Mouse (Mus musculus) adrenal gland, postnatal 25 days (tissue): ENCODE measurements around the gene Fhit. TPM values are rescaled to one million over a fixed set of nuclear protein-coding genes. Genes with fewer than 3 reads are reported as not detected.
"Not testable (repeated sequence)": the region's sequence is repeated elsewhere in the genome, so short reads cannot be mapped to it uniquely, and the experiment has no call there.

Experiments used
- DNase-seq: peaks from one replicate; pipeline ENCODE4 v3.0.0; 2021; ENCODE audit warnings: mixed read lengths
- long read RNA-seq: library from polyadenylated mRNA; stranded (forward); transcript quantifications from one replicate; pipeline ENCODE4 v2.0.0, GENCODE M21; 2021
- total RNA-seq: library from RNA; stranded (reverse); gene quantifications from 2 replicates; pipeline ENCODE4 v1.2.3, GENCODE M21; 2021

Fhit gene
- total RNA-seq = 11.8 and 13.8 TPM in 2 replicates
- long read RNA-seq, partial matches to known transcripts = 1 of 1 reads
- long read RNA-seq, other reads (novel, unspliced or antisense) = 0 of 1 reads

GRCm38 (mm10) chr14:11161751-11162231 lies at the start of gene Fhit:
Gene Fhit (minus strand): TSS chr14:11162035.
- peak; percentile 87 for DNase-seq

- no peak for DNase-seq
Measured at GRCm38 (mm10) chr14:11206786-11207185, 45.0 kb upstream of the Fhit start.

- peak; percentile 48 for DNase-seq
Measured at GRCm38 (mm10) chr14:11160806-11161450, 907 bp downstream of the Fhit start.

GRCm38 (mm10) chr14:11159641-11160040 lies 2.2 kb downstream of the Fhit start:
- no peak for DNase-seq

- DNase-seq = no peak
Measured at GRCm38 (mm10) chr14:11159021-11159420, 2.8 kb downstream of the Fhit start.

GRCm38 (mm10) chr14:11157741-11158140 lies 4.1 kb downstream of the Fhit start:
- DNase-seq = no peak

GRCm38 (mm10) chr14:11151634-11152321 lies 10.1 kb downstream of the Fhit start:
- DNase-seq = no peak

GRCm38 (mm10) chr14:11133787-11134735 lies 27.8 kb downstream of the Fhit start:
- DNase-seq = no peak

- DNase-seq = no peak
Measured at GRCm38 (mm10) chr14:11132637-11133474, 29.0 kb downstream of the Fhit start.

- DNase-seq = no peak
Measured at GRCm38 (mm10) chr14:11125096-11125495, 36.7 kb downstream of the Fhit start.

GRCm38 (mm10) chr14:11119076-11119475 lies 42.8 kb downstream of the Fhit start:
- DNase-seq = peak; percentile 15

- no peak for DNase-seq
Measured at GRCm38 (mm10) chr14:11085596-11085995, 76.2 kb downstream of the Fhit start.

GRCm38 (mm10) chr14:11083946-11084345 lies 77.9 kb downstream of the Fhit start:
- DNase-seq = no peak

- no peak for DNase-seq
Measured at GRCm38 (mm10) chr14:11083462-11083861, 78.4 kb downstream of the Fhit start.

- no peak for DNase-seq
Measured at GRCm38 (mm10) chr14:11063594-11063993, 98.2 kb downstream of the Fhit start.

GRCm38 (mm10) chr14:11060221-11060620 lies 101.6 kb downstream of the Fhit start:
- DNase-seq = no peak

- not testable (repeated sequence) for DNase-seq
Measured at GRCm38 (mm10) chr14:11039503-11040300, 122.1 kb downstream of the Fhit start.

GRCm38 (mm10) chr14:11021391-11021790 lies 140.4 kb downstream of the Fhit start:
- no peak for DNase-seq

GRCm38 (mm10) chr14:10978651-10979050 lies 183.2 kb downstream of the Fhit start:
- DNase-seq = no peak

- DNase-seq = no peak
Measured at GRCm38 (mm10) chr14:10941647-10942046, 220.2 kb downstream of the Fhit start.

- no peak for DNase-seq
Measured at GRCm38 (mm10) chr14:10933667-10934066, 228.2 kb downstream of the Fhit start.
